Mouse (Mus musculus) activated CD4-positive, CD25-positive, alpha-beta regulatory T cell, adult 4 months (primary cell): ENCODE data around the gene Sult2b1. TPM values are rescaled to one million over a fixed set of nuclear protein-coding genes. Genes with fewer than 3 reads are reported as not detected.
A peak's percentile ranks its signal among the peaks of the same experiment; 100 is the strongest.

Experiments used
- ATAC-seq: one replicate; pipeline ENCODE4 v1.8.0; 2017
- polyA plus RNA-seq, 2 experiments: library from polyadenylated mRNA; unstranded; fragments of 100-300 nt; shearing (Covaris generic); gene quantifications; one replicate each; pipeline ENCODE4 v1.2.1; 2017

The Sult2b1 gene
- polyA plus RNA-seq, result 1 to 10 TPM; 2.5 to 6.6 TPM

DNA sequence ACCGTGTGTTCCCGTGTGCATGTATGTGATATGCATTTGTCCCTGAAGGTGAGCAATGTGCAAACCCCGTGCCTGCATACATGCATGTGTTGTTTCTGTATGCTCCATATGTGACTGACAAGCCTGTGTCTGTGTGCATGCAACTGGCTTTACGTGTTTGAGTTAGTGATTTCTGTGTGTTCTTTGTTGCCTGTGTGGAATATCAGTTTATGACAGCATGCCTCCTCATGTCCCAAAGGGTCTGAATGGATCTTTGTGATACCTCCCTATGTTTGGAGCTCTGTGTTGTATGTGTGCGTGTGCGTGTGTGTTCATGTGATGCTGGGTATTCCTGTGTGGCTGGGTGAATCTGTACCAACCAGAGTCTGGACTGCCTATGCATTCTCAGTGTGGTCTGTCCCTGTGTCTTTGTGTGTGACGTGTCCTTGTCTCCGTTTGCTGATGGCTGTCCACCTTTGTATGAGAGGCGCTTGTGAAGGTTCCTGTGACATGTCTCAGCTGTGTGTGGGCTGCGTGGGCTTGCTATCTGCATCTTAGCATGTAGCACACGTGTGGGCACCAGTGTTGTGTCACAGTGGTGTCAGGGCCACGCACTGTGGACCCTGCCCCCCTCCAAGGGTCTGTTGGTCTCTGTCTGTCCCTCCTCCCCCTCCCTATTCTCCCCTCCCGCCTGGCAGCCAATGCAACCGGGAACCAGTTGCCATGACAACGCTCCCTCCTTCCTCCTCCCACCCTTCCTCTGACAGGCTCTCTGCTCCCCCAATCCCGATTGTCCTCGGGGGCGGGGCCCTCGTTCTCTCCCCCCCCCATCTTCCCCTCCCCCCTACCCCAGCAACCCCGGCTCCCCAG is at the start of gene Sult2b1:
Gene Sult2b1, minus strand, starts transcription at position 146 of the 849 bp plus-strand sequence.
- no peak for ATAC-seq

DNA sequence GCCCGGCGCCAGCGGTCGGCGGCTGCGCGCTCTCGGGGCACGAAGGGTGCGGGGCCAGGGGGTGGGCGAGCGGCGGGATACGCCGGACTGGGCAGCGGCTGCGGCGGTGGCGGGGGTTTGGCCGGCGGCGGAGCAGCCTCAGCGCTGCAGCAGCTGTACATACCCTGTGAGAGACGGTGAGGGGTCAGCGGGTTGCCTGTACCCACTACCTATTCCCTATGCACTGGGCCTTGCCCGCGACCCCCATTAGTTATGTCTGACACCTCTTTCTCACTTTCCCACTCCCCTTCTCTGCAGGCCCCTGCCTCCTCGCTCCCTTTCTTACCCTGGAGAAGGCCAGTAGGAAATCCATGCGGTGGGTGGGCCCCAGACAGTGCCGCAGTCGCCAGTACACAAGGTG is 49.5 kb upstream of the Sult2b1 start:
- ATAC-seq, result no peak

DNA sequence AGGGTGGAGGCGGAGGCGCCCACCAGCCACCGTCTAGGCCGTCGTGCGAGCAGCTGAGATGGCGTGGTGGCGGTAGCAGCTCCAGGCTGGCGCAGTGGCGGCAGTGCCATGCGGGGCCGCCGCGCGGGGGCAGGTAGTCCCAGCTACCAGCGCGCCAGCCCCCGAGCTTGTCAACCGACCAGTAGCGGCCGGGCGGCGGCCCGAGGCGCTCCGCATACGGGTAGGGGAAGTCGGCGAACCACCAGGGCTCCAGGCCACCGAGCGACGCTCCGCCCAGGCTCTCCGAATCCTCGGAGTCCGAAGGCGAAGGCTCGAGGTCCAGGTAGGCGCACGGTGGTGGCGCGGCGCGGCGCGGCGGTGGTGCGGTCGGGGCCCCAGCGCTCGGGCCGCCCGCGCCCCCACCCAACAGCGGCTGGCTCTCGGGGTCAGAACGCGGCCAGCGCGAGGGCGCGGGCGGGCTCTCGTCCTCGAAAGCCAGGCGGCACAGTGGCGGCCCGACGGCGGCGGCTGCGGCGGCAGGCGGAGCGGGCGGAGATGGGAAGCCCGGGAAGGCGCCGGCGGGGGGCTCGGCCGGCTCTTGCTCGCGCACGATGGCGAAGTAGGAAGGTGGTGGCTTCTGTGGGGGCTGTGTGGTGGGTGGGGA is 48.8 kb upstream of the Sult2b1 start:
- no peak for ATAC-seq

DNA sequence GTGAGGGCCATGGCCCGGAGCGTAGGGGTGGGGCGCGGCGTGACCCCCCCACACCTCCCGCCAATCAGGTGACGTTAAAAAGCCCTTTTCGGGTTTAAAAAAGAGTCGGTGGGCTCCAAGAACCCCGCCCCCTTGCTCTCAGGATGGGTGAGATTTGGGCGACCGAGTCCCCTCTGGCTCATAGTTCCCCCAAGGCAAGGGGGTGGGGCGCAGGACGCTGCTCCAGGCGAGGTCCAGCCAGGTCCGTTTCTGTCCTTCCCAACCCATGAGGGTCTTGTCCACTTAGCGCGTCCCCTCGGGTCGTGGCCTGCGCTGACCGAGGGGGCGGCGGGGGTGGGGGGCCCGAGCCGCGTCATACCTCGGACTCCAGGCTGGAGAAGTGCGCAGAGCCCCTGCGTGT is 48.0 kb upstream of the Sult2b1 start:
- no peak for ATAC-seq

GRCm38 (mm10) chr7:45831128-45831525 is 46.7 kb upstream of the Sult2b1 start:
- ATAC-seq, result no peak

- peak; percentile 99 for ATAC-seq
These were observed 46.1 kb upstream of the Sult2b1 start, which contains the start of gene Grwd1 for GRCm38 (mm10) chr7:45830427-45831127. Grwd1 (minus strand) TSS chr7:45830944.

DNA sequence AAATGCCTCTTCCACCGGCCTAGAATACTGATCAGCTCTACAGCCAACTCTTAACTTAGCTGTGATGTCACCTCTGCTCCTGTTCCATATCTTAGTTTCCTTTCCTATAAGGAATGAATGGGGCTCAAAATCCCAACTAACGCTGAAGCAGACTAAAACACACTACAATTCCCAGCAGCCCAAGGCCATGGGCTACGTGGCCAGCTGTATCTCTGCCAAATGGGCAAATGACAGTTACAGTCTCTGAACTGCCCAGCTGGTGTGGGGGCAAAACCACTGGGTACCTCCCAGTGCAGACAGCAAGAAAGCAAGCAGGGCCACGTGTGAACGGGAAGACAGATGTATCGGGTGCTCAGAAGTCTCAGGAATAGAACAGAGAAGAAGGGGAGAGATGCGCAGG is 42.2 kb upstream of the Sult2b1 start:
- ATAC-seq, result no peak

DNA sequence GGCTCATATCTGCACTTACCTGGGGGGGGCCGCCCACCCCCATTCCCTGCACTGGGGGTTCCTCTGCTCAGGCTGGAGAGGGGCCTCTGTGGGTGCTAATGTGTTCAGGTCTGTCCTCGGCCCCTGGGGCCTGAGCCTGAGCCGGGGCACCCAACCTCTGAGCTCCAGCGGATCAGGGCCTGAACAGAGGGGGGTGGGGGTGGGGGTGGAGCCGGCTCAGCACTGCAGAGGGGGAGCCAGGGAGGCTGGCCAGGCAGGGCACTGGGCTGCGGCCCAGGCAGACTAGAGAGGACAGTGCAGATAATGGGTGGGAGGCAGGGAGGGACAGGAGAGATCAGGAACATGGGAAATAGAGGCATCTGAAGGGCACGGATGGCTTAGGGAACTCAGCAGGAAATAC is 40.1 kb upstream of the Sult2b1 start, which contains the start of gene Kcnj14:
Gene Kcnj14, minus strand, starts transcription at position 185 of the 400 bp plus-strand sequence.
- ATAC-seq, result no peak

GRCm38 (mm10) chr7:45820913-45821312 is 36.4 kb upstream of the Sult2b1 start:
- ATAC-seq, result no peak

- no peak for ATAC-seq
These were observed 35.4 kb upstream of the Sult2b1 start for GRCm38 (mm10) chr7:45819843-45820242.

DNA sequence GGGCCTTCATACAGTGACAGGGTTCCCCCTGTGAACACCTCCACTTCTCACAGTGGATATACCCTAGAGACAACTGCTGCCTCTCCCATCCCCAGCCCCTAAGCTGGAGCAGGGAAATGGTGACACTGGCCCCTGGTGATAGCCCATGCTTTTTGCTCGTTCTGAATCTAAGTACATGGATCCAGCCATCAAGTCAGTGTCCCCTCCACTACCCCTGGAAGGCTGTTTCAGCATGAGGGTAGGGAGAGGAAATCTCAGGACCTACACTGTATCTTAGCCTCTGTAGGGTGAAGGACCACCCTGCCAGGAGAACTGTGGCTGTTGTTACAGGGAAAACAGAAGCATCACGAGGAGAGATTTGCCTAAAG is 31.5 kb upstream of the Sult2b1 start:
- ATAC-seq, result no peak

DNA sequence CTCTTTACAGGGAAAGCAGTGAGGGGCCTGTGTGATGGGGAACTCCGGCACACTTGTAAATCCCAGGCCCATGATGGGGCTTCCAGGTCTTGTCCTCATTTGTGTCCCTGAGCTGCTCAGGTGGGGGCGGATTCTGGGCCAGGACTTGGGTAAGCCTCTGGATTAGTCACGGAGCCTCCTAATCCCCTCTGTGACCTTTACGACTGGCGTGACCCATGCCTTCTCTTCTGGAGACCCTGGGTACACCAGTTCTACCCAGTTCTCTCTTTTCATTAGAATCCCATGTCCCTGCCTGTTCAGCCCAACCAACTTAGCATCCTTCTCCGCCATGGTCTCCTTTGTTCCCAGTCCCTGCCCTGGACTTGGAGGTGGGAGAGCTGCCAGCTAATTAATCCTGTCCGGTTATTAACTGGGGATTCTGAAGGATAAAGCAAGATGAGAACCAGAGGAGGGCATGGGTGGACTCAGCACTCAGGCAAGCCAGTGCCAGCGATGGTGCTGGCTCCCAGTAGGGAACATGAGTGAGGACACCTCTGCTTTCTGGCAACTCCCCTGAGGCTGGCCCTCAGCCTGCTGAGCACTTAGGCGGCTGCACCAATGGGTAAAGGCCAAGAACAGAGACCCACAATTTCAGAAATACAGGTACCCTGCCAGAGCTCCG is 31.0 kb upstream of the Sult2b1 start:
- no peak for ATAC-seq

DNA sequence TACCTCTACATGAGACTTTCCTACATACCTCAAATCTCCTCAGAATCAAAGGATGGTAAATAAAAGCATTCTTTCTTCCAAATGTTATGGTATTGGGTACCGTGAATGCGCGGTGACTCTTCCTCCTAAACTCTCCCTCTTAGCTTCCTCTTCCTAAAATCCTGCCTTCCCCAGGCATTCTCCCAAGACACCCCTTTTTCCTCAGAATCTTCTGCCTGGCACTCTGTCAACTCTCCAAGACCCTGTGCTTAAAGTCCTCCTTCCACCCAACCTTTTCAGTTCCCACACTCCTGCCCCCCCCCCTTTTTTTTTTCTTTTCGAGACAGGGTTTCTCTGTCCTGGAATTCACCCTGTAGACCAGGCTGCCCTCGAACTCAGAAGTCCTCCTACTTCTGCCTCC is 30.4 kb upstream of the Sult2b1 start:
- no peak for ATAC-seq

GRCm38 (mm10) chr7:45813787-45814779 is 29.6 kb upstream of the Sult2b1 start, which contains the start of gene Cyth2:
Cyth2 (minus strand) TSS chr7:45814581.
- peak; percentile 97 for ATAC-seq

DNA sequence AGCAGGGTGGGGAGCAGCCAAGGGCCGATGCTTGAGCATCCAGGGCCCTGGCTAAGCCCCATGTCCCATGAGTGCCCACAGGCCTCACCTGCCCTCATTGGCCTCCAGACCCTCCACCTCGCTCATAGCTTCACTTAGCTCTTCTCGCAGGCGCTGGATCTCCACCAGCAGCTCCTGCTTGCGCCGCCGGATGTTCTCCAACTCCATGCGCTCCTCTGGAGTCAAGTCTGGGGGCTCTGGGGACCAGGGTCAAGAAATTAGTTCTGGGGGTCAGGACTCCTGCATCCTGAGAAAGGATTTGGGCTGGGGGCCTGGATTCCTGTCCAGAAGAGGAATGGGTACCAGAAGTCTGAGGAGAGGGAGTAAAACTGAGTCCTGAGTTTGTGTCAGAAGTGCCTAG is 28.5 kb upstream of the Sult2b1 start:
- ATAC-seq, result no peak

GRCm38 (mm10) chr7:45809276-45810075 is 25.0 kb upstream of the Sult2b1 start:
- no peak for ATAC-seq

DNA sequence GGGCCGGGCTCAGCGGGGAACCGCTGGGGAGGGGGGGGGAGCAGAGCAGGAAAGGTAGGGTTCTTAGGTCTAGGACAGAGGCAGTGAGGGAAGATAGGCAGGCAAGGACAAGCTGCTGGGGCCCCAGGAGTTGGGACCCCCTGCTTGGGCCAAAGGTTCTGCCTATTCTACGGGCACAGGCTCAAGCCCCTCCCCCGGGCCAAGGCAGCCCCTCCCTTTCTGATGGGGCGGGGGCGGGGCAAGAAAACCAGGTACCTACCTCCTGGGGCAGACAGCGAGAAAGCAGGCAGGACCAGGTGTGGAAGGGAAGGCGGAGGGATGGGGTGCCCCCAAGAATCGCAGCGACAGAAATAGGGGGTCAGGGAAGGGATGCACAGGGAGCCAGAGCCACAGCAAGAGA is 24.0 kb upstream of the Sult2b1 start:
- no peak for ATAC-seq

- ATAC-seq, result no peak
These were observed 21.5 kb upstream of the Sult2b1 start for GRCm38 (mm10) chr7:45805941-45806340.

GRCm38 (mm10) chr7:45802551-45802950 is 18.1 kb upstream of the Sult2b1 start:
- no peak for ATAC-seq

GRCm38 (mm10) chr7:45801348-45801747 is 16.9 kb upstream of the Sult2b1 start:
- ATAC-seq, result peak; percentile 61
